Comparison of ENCODE assay signal across 17 mouse cellular contexts in the genomic region with DNA sequence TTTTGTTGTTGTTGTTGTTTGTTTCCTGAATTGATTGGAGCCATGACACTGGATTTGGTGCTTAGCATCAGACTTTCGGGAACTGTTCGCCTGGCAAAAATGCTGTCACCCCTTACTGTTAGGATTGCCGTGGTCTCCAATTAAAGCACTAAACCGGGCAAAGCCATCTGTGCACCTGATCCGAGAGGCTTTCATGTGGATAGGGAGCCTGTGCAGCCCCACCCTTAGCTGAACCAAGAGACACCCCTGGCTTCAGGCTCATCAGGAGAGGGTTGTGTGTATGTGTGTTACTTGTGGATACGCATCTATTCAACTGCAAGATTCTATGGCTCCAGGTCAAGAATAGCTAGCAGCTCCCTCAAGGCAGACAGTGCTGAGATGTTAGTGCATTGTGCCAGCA.
"Had no signal": no experiment of that assay in that cellular context is flagged by ENCODE, and none has a peak within 500 bp of the region (broad histone marks: within the 10 kb centered on the region; RNA-seq: fewer than 3 reads in every experiment).

No protein-coding gene starts in this region.

- H3K4me2 ChIP-seq: lung, embryonic 15.5 days; midbrain, embryonic 11.5 days; midbrain, embryonic 13.5 days; midbrain, embryonic 15.5 days; stomach, embryonic 15.5 days had no signal

- H3K9me3 ChIP-seq: lung, embryonic 15.5 days; midbrain, embryonic 13.5 days; midbrain, embryonic 15.5 days; stomach, embryonic 15.5 days had no signal

- ATAC-seq: liver, postnatal 0 days; lung, postnatal 0 days; midbrain, embryonic 13.5 days; midbrain, embryonic 15.5 days had no signal

- H3K27ac ChIP-seq: lung, embryonic 15.5 days; macrophage; midbrain, embryonic 13.5 days; midbrain, embryonic 15.5 days; stomach, embryonic 15.5 days; stomach, postnatal 0 days had no signal

- DNase-seq: liver, postnatal 0 days; lung, adult 2 months; lung, postnatal 14 days; lung, postnatal 36 days; right cerebral cortex, postnatal 14 days; thymus, adult 2 months; thymus, postnatal 25 days; thymus, postnatal 4 days had no signal

- H3K27me3 ChIP-seq: lung, embryonic 15.5 days; midbrain, embryonic 13.5 days; midbrain, embryonic 15.5 days; stomach, embryonic 15.5 days had no signal

- H3K36me3 ChIP-seq: lung, embryonic 15.5 days; midbrain, embryonic 13.5 days; midbrain, embryonic 15.5 days; stomach, embryonic 15.5 days had no signal

- H3K9ac ChIP-seq: liver, postnatal 0 days; lung, embryonic 15.5 days; midbrain, embryonic 13.5 days; midbrain, embryonic 15.5 days; stomach, embryonic 15.5 days had no signal

- H3K4me3 ChIP-seq: lung, embryonic 15.5 days; megakaryocyte, embryonic 14.5 days; midbrain, embryonic 13.5 days; midbrain, embryonic 15.5 days; stomach, embryonic 15.5 days had no signal
